Mouse (Mus musculus): ENCODE data around the gene Rbm19. TPM values are rescaled to one million over a fixed set of nuclear protein-coding genes. Genes with fewer than 3 reads are reported as not detected.

Rbm19 gene
- polyA plus RNA-seq, 1 experiment from 2014 or later = 12.3 TPM

DNA sequence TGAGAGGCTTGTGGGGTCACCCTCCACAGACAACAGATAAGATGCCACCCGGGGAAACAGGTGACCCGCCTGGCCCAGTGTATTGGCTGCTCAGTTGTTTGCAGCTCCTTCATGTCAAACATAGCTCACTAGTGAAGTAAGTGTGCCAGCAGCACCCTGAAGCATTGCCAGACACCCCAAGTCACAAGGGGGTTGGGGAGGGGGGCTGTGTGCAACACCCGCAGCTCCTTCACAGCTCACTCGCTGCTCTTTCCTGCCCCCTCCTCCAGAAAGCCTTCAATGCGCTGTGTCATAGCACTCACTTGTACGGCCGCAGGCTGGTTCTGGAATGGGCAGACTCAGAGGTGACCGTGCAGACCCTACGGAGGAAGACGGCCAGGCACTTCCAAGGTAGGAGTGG lies 69.7 kb downstream of the Rbm19 start:
- Histone ChIP-seq H3K4me3 (no peak overlapping the region), H3K36me3 (no peaks in the 10 kb centered on the region), H3K9ac (no peak overlapping the region), H3K27ac (no peak overlapping the region), H3K4me1 (replicated peaks) (no peaks in the 10 kb centered on the region), H3K9me3 (replicated peaks) (no peaks in the 10 kb centered on the region), H3K4me2 (no peak overlapping the region), H3K27me3 (no peaks in the 10 kb centered on the region)
- 85% methylated on average over 10 of the region's 10 CpGs for WGBS
- ATAC-seq (replicated peaks; ENCODE audit: insufficient number of reproducible peaks, insufficient read depth, low FRiP score, low read depth) = no peak

GRCm38 (mm10) chr5:120188541-120188940 lies 72.3 kb downstream of the Rbm19 start:
- WGBS = 75% methylated on average over 7 of the region's 7 CpGs
- H3K4me3 ChIP-seq = no peak overlapping the region
- no peak for ATAC-seq (replicated peaks; ENCODE audit: insufficient number of reproducible peaks, insufficient read depth, low FRiP score, low read depth)

DNA sequence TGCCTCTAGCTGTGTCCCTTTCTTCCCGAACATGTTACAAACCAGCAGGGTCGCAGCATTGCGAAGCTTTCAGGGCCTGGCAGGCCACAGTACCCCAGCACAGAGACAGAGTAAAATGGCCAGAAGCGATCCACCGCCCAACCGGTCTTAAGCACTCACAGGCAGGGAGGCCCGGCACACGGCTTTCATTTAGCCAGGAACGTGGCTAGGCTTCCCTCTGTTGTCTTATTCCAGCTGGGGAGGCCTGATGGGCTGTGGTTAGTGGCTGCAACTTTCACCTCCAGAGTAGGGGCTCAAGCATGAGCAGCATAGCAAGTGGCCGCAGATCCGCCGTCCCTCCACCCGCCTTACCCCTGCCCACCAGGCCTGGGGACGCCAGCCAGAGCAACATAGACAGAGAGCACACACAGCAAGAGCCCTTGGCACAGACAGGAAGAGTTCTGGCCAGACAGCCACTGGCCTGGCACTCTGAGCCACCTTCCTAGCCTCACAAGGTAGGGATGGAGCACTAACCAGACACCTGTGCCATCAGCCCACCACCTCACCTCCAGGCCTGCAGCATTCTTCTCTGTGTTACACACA lies 73.8 kb downstream of the Rbm19 start:
- Histone ChIP-seq H3K4me2 (no peak overlapping the region), H3K27me3 (no peaks in the 10 kb centered on the region), H3K4me1 (replicated peaks) (peaks cover 13% of the 10 kb centered on the region), H3K9me3 (replicated peaks) (no peaks in the 10 kb centered on the region), H3K36me3 (no peaks in the 10 kb centered on the region), H3K4me3 (no peak overlapping the region), H3K27ac (no peak overlapping the region), H3K9ac (no peak overlapping the region)
- no peak for ATAC-seq (replicated peaks; ENCODE audit: insufficient number of reproducible peaks, insufficient read depth, low FRiP score, low read depth)
- 91% methylated on average over 14 of the region's 14 CpGs for WGBS

More at GRCm38 (mm10) chr5:120188541-120188940, 72.3 kb downstream of the Rbm19 start:
- Histone ChIP-seq H3K9me3 (replicated peaks) (no peaks in the 10 kb centered on the region), H3K4me2 (no peak overlapping the region), H3K4me1 (replicated peaks) (0 out of 2 replicates have a peak, but pooled peaks cover 2% of the 10 kb centered on the region), H3K9ac (no peak overlapping the region), H3K36me3 (no peaks in the 10 kb centered on the region), H3K27ac (no peak overlapping the region), H3K27me3 (no peaks in the 10 kb centered on the region)

DNA sequence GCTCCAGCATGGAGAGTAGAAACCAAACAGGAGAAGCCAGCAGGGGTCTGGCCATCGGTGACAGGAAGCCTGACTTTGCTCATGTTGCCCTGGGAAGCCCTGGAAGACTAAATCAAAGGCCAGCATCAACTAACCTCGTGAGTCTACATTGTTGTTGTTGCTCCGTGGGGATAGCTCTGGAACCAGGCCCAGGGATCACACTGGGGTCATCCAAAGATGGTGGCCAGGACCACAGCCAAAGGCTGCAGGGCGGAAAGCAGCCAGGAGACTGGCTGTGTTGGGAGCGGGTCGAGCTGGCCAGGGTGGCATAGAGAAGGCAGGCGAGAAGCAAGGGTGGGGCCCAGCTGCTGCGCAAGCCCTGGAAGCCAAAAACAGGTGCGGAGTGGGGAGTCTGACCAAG lies 75.4 kb downstream of the Rbm19 start:
- 80% methylated on average over 9 of the region's 9 CpGs for WGBS
- H3K4me1 ChIP-seq (replicated peaks) = peaks cover 16% of the 10 kb centered on the region
- H3K27me3 ChIP-seq = no peaks in the 10 kb centered on the region

GRCm38 (mm10) chr5:120194309-120194941 lies 78.2 kb downstream of the Rbm19 start:
- ATAC-seq (replicated peaks; ENCODE audit: insufficient number of reproducible peaks, insufficient read depth, low FRiP score, low read depth) = no peak
- no peak overlapping the region for H3K27ac ChIP-seq
- H3K4me2 ChIP-seq = no peak overlapping the region
- H3K9me3 ChIP-seq (replicated peaks) = no peaks in the 10 kb centered on the region
- 41% methylated on average over 16 of the region's 16 CpGs for WGBS
- H3K9ac ChIP-seq = no peak overlapping the region
- peaks cover 21% of the 10 kb centered on the region for H3K4me1 ChIP-seq (replicated peaks)
- peaks cover 7% of the 10 kb centered on the region; the same call in 1 of the 2 replicates for H3K36me3 ChIP-seq
- no peak overlapping the region for H3K4me3 ChIP-seq
- no peaks in the 10 kb centered on the region for H3K27me3 ChIP-seq

More for the DNA sequence above, 75.4 kb downstream of the Rbm19 start:
- no peak overlapping the region for H3K4me3 ChIP-seq
- no peaks in the 10 kb centered on the region for H3K9me3 ChIP-seq (replicated peaks)
- H3K36me3 ChIP-seq = no peaks in the 10 kb centered on the region
- no peak overlapping the region for H3K27ac ChIP-seq
- no peak overlapping the region for H3K9ac ChIP-seq
- H3K4me2 ChIP-seq = no peak overlapping the region
- no peak for ATAC-seq (replicated peaks; ENCODE audit: insufficient number of reproducible peaks, insufficient read depth, low FRiP score, low read depth)

- peaks cover 21% of the 10 kb centered on the region for H3K4me1 ChIP-seq (replicated peaks)
- 44% methylated on average over 13 of the region's 13 CpGs for WGBS
- ATAC-seq (replicated peaks; ENCODE audit: insufficient number of reproducible peaks, insufficient read depth, low FRiP score, low read depth) = no peak
- no peak overlapping the region for H3K4me3 ChIP-seq
- no peak overlapping the region for H3K4me2 ChIP-seq
- H3K9ac ChIP-seq = no peak overlapping the region
- H3K9me3 ChIP-seq (replicated peaks) = no peaks in the 10 kb centered on the region
- H3K27ac ChIP-seq = no peak overlapping the region
- H3K36me3 ChIP-seq = peaks cover 7% of the 10 kb centered on the region; the same call in 1 of the 2 replicates
- H3K27me3 ChIP-seq = no peaks in the 10 kb centered on the region
Observed at GRCm38 (mm10) chr5:120194948-120195347, 78.7 kb downstream of the Rbm19 start.

- no peak overlapping the region for H3K27ac ChIP-seq
- 48% methylated on average over 9 of the region's 9 CpGs for WGBS
- no peaks in the 10 kb centered on the region for H3K27me3 ChIP-seq
- H3K4me3 ChIP-seq = no peak overlapping the region
- no peak for ATAC-seq (replicated peaks; ENCODE audit: insufficient number of reproducible peaks, insufficient read depth, low FRiP score, low read depth)
- no peaks in the 10 kb centered on the region for H3K9me3 ChIP-seq (replicated peaks)
- H3K9ac ChIP-seq = no peak overlapping the region
- H3K4me1 ChIP-seq (replicated peaks) = peaks cover 21% of the 10 kb centered on the region
- no peak overlapping the region for H3K4me2 ChIP-seq
- peaks cover 7% of the 10 kb centered on the region; the same call in 1 of the 2 replicates for H3K36me3 ChIP-seq
Observed at GRCm38 (mm10) chr5:120196879-120197278, 80.6 kb downstream of the Rbm19 start.

GRCm38 (mm10) chr5:120197813-120198387 lies 81.6 kb downstream of the Rbm19 start:
- Histone ChIP-seq H3K4me1 (replicated peaks) (peaks cover 21% of the 10 kb centered on the region), H3K27ac (no peak overlapping the region)
- WGBS = 87% methylated on average over 10 of the region's 10 CpGs

DNA sequence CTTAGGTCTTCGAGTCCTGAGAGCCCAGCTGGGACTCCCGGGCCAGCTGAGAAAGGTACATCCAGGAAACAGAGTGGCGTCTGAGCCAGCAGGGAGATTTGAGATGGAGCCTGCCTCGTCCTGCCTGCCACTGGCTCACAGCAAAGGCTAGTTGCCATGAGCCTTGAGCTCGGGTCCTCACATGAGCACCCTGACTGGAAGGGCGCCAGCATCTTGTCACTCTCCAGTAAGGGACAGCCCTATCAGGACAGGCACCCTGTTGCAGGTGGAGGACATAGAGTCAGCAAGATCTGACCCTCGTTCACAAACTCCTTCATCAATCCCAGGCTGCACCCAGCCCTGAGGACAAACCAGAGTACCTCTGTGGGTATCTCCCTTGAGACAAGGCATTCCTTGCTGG lies 83.6 kb downstream of the Rbm19 start:
- no peak for ATAC-seq (replicated peaks; ENCODE audit: insufficient number of reproducible peaks, insufficient read depth, low FRiP score, low read depth)
- H3K36me3 ChIP-seq = peaks cover 7% of the 10 kb centered on the region; the same call in 1 of the 2 replicates
- no peak overlapping the region for H3K27ac ChIP-seq
- no peak overlapping the region for H3K4me3 ChIP-seq
- H3K9me3 ChIP-seq (replicated peaks) = no peaks in the 10 kb centered on the region
- no peak overlapping the region for H3K9ac ChIP-seq
- no peak overlapping the region for H3K4me2 ChIP-seq
- H3K27me3 ChIP-seq = no peaks in the 10 kb centered on the region
- H3K4me1 ChIP-seq (replicated peaks) = peaks cover 11% of the 10 kb centered on the region
- WGBS = 78% methylated on average over 7 of the region's 7 CpGs

More at GRCm38 (mm10) chr5:120197813-120198387, 81.6 kb downstream of the Rbm19 start:
- Histone ChIP-seq H3K4me2 (no peak overlapping the region), H3K27me3 (no peaks in the 10 kb centered on the region), H3K9me3 (replicated peaks) (no peaks in the 10 kb centered on the region), H3K4me3 (no peak overlapping the region), H3K36me3 (peaks cover 7% of the 10 kb centered on the region; the same call in 1 of the 2 replicates), H3K9ac (no peak overlapping the region)
- ATAC-seq (replicated peaks; ENCODE audit: insufficient number of reproducible peaks, insufficient read depth, low FRiP score, low read depth) = no peak

DNA sequence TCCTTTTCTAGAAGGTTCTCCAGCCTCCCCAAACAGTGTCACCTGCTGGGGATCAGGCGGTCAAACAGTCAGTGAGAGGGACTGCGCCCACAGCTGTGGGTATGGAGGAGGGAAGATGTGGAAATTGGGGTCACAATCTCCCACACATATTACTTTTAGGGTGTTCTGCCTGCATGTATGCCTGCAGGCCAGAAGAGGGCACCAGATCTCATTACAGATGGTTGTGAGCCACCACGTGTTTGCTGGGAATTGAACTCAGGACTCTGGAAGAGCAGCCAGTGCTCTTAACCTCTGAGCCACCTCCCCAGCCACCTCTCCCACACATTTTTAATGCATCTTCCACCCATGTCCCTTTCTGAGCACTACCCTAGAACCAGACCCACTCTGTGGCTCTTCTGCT lies 88.1 kb downstream of the Rbm19 start:
- no peak for ATAC-seq (replicated peaks; ENCODE audit: insufficient number of reproducible peaks, insufficient read depth, low FRiP score, low read depth)
- Histone ChIP-seq H3K36me3 (no peaks in the 10 kb centered on the region; the same call in 1 of the 2 replicates), H3K27me3 (peaks cover 25% of the 10 kb centered on the region), H3K9me3 (replicated peaks) (no peaks in the 10 kb centered on the region), H3K4me2 (no peak overlapping the region), H3K9ac (no peak overlapping the region), H3K4me1 (replicated peaks) (0 out of 2 replicates have a peak, but pooled peaks cover 2% of the 10 kb centered on the region), H3K4me3 (no peak overlapping the region), H3K27ac (no peak overlapping the region)
- 76% methylated on average over 3 of the region's 3 CpGs for WGBS

DNA sequence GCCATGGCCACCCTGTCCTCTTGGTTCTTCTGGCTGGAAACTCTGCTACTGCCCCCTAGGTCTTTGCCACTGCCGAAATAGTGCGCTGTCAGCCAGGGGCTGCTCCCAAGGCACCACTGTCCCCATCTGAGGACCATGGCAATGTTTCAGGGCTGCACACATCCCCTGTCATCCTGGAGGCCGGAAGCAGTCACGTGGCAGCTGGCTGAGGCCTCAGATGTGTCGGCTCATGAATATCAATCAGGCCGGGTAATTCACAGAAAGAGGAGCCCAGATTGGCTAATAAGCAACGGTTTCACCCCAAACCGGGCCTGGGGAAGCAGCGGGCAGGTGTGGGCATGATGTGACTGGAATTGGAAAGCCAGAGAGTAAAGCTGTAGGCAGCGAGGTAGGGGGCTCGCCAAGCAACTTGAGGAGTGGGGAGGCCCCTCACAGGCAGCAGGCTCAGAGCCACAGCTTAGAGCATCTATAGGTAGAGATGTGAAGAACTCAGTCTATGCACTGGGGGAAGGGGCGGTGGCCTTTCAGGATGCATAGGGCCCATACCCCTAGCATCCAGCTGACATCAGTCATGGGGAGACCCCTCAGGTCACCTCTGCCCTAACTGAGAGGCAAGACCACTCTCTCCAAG lies 90.2 kb downstream of the Rbm19 start:
- H3K27me3 ChIP-seq = peaks cover 45% of the 10 kb centered on the region
- no peak overlapping the region for H3K9ac ChIP-seq
- H3K9me3 ChIP-seq (replicated peaks) = no peaks in the 10 kb centered on the region
- WGBS = 66% methylated on average over 12 of the region's 12 CpGs
- ATAC-seq (replicated peaks; ENCODE audit: insufficient number of reproducible peaks, insufficient read depth, low FRiP score, low read depth) = no peak
- no peak overlapping the region for H3K4me3 ChIP-seq
- H3K4me1 ChIP-seq (replicated peaks) = peaks cover 8% of the 10 kb centered on the region
- no peak overlapping the region for H3K4me2 ChIP-seq
- no peaks in the 10 kb centered on the region for H3K36me3 ChIP-seq
- H3K27ac ChIP-seq = no peak overlapping the region
